Mouse (Mus musculus): ENCODE measurements at regions not wholly inside any gene's neighbourhood (a gene's known extent, or its start where the extent isn't known, plus 50 kb on each side); places are given as distances from the start of the nearest gene placed in this dataset.
"Not testable (repeated sequence)": the region's sequence is repeated elsewhere in the genome, so short reads cannot be mapped to it uniquely, and the experiment has no call there.

DNA sequence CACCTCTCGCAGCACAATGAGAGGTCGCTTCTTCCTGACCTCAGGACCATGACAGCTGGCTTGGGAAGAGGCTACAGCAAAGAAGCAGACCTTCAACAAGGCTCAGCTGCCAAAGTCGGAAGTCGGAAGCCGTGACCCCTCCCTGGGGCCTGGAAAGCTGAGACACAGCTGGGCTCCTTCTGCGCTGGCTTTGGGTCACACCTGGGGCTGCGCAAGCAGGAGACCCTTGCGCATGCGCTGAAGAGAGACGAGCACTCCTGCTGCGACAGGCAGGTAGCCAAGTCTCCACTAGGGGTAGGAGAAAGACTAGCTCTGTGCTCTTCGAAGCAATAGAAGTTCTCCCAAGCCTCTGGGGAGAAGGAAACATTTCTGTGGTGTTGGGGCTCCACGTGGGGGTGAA lies 109.3 kb upstream of the Dyrk2 start:
- DNase-seq (ENCODE audit: low read depth) = peak; percentile 26

DNA sequence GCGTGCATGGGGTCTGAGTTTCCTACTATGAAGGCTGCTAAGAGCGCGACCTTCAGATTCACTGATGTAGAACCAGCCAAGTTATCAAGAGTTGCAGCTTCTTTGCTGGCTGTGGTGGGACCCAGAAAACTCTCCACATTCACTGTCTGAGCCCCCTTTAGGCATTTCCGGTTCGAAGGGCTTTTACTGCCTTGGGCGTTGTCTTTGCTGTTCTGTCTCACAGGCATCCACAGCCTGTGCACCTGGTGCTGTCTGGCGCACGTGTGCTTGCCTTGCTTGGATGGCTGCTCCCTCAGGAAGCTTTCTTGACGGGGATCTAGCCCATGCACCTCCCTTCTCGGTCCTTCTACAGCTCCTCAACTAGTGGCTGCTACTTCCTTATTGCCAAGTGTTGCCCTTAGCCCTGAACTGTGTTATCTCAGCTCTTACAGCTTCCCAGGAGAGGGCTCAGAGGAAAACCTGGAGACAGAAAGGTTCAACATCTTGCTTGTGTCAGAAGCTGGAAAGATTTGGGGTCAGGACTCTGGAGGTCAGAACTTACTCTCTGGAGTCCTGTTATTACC lies 108.3 kb upstream of the Dyrk2 start:
- DNase-seq (ENCODE audit: low read depth) = no peak

DNA sequence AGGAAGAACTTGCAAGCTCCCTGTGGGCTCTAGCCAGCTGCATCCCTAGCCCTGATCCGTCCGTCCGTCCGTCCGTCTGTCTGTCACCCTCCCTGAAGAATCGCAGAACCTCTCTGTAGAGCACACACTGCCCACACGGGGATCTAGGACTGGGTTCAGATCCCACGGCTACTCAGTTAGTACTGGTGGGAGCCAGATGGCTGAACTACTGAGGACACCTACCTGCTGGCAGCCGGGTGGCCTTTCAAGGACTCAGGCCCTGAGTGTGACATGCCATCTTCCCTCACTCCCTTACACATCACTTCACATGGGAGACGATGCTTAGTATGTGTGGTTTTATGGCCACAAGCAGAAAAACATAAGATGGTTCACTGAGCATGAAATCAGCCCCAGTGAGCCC lies 106.4 kb upstream of the Dyrk2 start:
- no peak for DNase-seq (ENCODE audit: low read depth)

DNA sequence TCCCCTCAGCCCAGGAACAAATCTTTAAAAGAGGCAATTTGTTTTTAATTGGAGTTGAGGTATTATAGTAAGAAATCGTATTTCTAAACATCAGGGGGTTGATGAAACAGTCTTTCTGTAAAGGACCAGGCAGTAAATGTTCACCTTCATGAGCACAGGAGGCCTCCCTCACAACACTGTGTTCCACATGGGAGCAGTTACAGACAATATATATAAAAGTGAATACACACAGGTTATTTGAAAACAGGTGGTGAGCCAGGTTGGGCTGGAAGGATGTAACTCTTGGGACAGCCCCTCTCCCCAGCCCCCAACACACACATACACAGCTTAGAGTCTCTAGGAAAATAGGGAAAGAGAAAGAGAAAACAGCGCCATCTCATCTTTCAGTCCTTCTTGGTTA lies 105.8 kb upstream of the Dyrk2 start:
- DNase-seq (ENCODE audit: low read depth) = no peak

DNA sequence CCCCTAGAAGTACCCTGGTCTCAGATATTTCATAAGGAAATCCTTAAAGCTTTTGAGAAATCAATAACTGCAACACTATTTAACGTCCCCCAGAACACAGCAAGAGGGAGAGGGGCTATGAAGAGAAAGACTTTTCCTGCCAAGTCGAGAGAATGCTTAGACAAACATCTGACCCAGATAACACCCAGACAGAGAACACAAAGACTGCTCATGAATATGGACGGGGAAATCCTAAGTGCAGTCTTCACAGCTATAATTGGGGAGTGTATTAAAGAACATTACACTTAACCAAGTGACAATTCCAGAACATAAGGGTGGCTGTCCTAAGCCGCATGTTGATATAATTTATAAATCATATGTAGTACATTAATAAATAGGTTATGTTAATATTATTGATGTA lies 103.3 kb upstream of the Dyrk2 start:
- DNase-seq (ENCODE audit: low read depth) = no peak

DNA sequence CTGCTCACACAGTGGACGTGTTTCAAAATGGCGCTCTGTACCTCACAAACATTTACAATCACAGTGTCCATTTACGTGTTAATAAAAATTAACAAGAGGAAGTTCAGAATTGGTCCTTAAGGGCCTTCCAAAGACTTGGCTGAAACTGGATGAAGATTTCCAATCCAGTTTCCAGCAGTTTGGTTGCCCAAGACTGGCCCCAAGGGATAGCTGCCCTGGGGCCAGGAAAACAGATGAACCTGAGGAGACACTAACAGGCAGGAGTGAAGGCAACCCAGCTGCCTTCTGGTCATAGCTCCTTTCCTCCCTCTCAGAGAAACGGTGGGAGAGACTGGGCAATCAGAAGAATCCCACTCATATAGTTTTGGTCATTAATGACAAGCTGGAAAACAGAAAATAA lies 102.6 kb upstream of the Dyrk2 start:
- DNase-seq (ENCODE audit: low read depth) = no peak

DNA sequence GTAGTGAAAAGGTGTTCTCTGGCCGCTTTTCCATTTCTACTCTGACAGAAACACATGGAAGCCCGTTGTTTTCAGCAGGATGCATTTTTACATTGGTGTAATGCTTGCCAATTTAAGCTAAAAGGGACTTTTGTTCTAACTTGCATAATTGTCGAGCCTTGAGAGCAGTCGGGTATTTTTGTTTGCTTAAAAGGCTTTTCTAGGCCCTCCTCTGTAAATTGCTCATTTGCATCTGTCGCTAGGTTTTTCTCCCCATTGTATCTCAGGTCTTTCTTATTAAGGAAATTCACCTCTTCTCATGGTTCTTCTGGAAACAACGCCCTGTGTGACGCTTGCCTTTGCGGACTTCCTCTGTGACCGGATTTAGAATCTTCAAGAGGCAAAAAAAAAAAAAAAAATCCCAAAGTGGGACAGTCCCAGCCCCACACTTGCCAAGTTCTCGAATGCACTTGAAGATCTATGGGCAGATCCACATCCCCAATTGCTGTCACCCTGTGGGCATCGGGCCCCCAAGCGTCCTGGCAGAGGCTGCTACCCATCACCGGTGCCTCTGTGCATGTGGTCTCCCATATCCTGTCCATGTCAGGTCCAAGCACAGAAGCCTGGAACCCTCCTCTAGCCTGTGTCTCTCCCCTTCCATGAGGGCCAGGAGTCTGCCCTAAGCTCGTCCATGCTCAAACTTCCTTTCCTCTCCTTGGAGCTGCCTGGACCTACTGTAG lies 100.6 kb upstream of the Dyrk2 start:
- DNase-seq (ENCODE audit: low read depth) = no peak

DNA sequence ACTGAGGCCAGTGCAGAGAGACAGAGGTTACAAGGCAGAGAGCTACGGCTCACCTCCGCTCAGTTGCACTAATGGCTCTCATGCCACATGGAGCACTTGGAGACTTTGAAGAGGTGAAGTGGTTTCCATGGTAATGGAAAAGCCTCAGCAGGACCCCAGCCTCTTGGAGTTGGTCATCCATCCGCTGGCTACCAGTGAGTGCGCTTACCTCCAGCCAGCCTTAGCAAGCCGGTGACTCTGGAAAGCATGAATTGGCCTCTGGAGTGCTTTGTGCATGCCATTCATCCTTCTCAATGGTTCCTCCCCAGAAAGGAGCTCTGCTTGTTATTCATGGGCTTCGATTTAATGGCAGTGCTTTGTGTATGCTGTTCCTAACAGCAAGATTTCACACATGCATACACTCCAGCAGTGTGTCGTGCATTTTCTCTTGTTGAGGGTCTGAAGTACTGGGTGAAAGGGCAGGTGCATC lies 91.7 kb upstream of the Dyrk2 start:
- DNase-seq (ENCODE audit: low read depth) = no peak

DNA sequence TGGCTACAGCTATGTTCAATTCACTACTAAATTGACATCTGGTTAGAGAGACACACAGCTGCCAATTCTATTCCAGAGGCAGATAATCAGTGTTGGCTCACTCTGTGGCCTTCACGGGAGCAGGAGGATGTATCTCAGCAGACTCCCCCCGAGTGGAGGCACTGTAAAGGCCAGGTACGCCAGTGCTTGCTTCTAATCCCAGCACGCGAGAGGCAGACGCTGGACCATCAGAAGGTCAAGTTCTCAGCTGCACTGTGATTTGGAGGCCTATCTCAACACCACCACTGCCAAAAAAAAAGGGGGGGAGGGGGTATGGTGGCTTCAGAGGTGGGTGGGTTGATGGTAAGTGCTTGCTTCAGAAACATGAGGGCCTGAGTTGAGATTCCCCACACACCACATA lies 90.1 kb upstream of the Dyrk2 start:
- no peak for DNase-seq (ENCODE audit: low read depth)

DNA sequence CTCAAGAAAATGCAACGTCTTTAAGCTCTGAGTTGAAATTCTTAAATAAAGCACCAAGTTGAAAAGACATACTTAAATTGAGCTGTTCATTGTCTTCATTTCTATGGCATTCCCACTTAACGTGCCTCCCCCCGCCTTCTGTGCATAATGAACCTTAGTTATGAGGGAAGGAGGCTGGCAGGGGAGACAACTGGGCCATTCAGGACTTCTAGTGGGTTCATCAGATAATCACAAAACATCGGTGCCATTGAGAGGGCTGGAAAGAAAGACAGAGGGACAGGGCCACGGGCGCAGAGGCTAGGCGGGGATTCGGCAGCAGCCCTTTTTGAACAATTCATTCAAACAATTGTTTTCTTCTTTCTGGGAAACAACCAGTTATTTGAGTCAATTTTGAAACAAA lies 89.6 kb upstream of the Dyrk2 start:
- no peak for DNase-seq (ENCODE audit: low read depth)

DNA sequence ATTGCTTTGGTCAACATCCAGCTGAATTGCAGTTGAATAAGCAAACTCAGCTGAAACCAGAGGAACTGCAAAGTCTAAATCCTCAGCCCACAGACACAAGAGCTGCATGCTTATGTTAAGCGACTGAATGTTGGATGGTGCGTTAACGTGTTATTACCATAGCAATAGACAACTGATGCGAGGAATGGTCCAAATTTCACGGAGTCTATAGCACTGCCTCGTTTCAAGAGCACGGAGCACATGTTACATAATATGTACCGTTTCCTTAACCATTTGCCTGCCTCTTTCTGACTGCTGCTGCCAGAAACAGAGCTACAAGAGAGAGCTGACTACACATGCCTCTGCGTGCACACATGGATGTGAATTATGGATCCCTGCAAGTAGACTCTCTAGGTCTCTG lies 86.3 kb upstream of the Dyrk2 start:
- no peak for DNase-seq (ENCODE audit: low read depth)

DNA sequence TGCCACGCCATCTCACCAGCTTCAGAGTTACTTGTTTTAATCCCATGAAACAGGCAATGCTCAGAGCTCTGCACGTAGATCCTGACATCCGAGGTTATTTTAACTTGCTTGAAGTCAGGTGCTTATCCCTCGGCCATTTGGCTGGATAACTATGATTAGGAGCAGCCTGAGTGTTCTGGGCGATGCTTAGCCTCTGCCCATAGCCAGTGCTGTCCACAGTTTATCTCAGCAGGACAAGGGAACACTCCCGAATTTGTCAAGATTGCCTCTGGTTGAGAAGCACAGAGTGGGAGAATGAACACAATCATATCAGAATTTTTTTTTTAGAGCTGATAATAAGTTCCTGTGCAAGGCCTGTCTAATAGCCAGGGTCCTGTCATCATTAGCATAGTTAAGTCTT lies 83.4 kb upstream of the Dyrk2 start:
- DNase-seq (ENCODE audit: low read depth) = no peak

DNA sequence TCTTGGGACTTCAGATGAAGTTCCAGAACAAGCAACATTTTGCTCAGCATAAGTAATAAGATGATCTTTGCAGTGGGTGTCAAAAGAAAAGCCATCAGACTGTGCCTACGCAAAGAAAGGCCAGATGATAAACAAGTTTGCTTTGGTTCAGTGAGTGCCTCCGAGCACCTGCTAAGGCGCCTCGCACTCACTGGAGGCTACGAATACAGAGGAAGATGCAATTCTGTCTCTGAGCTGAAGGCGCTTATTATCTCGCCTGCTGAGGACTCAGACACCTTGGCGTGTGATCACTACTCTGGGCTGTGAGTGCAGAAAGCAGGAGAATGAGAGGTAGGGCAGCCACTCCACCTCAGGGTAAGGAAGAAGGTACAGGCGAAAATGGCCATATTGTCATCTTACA lies 82.7 kb upstream of the Dyrk2 start:
- no peak for DNase-seq (ENCODE audit: low read depth)

DNA sequence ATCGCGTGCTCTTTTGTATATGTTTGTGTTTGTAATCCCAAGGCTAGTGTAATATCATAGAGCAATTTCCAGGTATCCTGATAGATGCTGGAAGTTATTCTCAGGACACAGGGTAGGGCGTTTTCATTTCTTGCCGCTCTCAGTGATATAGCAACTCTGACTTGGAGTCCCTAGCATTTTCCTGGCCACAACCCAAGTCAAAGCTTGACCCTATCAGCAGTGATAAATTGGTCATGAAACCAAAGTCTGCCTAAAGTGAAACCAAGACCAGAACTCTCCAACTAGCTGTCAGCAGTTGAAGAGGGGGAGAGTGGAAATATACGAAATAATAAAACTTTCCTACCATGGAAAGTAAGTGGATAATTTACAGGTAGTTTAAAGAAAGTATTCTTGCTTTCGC lies 77.7 kb upstream of the Dyrk2 start:
- DNase-seq (ENCODE audit: low read depth) = no peak

DNA sequence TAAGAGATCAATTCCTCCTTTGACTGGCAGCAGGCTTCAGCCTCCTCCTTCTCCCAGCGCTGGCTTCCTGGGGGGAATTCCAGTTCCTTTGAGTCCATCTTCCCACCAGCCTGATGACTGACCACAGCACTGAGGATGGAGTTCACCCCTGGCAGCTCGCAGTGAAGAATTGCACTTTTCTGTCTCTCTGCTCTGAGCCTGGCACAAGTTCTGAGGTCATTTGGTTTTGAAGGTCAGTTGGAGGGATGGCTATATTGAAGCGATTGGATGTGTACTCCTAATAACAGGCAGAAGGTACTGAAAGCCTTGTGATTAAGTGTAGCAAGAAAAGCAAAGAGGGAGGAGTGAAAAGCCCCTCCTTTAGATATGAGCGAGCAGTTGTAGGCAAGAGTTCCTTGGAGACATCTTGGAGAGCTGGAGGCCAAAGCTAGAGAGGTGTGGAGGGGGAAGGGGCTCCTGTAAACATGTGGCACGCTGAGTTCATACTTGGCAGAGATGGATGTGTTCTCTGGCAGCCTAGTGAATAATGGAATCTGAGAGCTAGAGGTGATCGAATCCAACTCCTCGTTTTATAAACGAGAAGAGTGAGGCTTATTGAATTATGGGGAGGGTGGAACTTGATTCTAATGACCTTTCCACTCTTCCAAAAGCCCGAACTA lies 77.1 kb upstream of the Dyrk2 start:
- no peak for DNase-seq (ENCODE audit: low read depth)

DNA sequence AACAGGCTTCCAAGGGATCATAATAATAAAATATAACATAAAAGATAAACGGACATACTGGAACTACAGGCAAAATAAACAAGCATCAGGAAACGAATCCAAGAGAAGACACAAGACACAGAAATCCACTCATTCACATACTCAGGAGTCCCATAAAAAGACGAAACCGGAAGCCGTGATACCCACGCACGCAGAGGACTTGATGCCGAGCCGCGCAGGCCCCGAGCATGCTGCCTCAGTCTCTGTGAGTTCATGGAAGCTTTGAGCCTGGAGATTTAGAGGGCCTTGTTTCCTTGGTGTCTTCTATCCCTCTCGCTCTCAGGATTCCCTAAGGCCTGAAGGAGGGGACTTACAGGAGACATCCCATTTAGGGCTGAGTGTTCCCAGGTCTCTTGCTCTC lies 57.3 kb upstream of the Dyrk2 start:
- DNase-seq (ENCODE audit: low read depth) = no peak

DNA sequence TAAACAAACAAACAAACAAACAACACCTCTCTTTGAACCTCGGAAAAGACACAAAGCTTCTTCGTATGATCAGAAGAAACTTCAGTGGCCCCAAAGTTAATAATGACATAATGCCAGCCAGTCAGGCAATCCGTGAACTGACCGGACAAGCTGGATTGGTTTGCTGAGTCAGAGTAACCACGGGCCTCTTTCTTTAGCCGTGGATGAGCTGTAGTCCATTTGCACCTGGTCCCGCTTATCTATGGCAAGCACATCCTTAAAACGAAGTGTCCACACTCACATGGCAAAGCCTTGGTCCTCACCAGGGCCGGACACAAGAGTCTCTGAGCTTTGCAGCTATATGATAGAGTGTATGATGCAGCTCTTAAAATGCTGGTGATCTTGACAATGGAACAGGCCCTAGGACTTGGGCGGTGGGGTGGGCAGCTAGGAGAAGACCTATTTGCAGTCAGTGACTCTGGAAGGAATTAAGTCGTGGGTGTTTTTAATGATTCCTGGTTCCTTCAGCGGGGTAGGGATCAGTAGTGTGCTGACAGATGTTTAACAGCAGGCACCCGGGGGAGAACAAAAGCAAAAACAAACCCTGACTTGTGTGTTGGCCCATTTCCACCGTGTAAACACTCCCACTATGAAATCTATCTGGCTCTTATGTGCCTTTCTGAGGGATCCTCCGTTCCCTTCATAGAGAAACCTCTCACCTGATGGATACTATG lies 53.6 kb upstream of the Dyrk2 start:
- DNase-seq (ENCODE audit: low read depth) = no peak

DNA sequence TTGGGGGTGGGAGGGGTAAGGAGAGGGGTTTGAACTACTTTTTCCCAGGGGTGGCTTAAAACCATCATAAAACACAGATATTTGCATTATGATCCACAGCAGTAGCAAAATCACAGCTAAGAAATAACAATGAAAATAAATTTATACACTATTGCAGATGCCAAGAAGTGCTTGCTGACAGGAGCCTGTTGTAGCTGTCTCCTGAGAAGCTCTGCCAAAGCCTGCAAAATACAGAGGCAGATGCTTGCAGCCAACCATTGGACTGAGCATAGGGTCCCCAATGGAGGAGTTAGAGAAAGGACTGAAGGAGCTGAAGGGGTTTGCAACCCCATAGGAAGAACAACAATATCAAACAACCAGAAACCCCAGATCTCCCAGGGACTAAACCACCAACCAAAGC lies 52.1 kb upstream of the Dyrk2 start:
- not testable (repeated sequence) for DNase-seq (ENCODE audit: low read depth)

Data from induced T-regulatory cell, adult 2 months (primary cell).